Mouse (Mus musculus) CH12.LX (cell line): Measurements from ENCODE around the gene Ankrd35.

Experiments
- CTCF ChIP-seq, 2 experiments: IDR thresholded peaks in 1 of 2; conservative IDR thresholded peaks in 1 of 2; 2 replicates each; pipeline ENCODE4 v1.5.1; 2011 to 2012; ENCODE audit warnings: low read depth in 2 of 2, low read length in 2 of 2, improper control_type of control experiment in 1 of 2, inconsistent platforms in 1 of 2, mild to moderate bottlenecking in 1 of 2, moderate library complexity in 1 of 2
- E2F4 ChIP-seq: IDR thresholded peaks from 2 replicates; pipeline ENCODE4 v1.6.1; 2011; ENCODE audit warnings: low read depth, low read length, improper control_type of control experiment; ENCODE audit not compliant: insufficient replicate concordance
- EP300 ChIP-seq: IDR thresholded peaks from 2 replicates; pipeline ENCODE4 v1.6.1; 2011; ENCODE audit warnings: low read length, improper control_type of control experiment
- HCFC1 ChIP-seq: IDR thresholded peaks from 2 replicates; pipeline ENCODE4 v1.6.1; 2012; ENCODE audit warnings: low read depth, mild to moderate bottlenecking, inconsistent platforms, low read length, improper control_type of control experiment
- MAFK ChIP-seq: IDR thresholded peaks from 2 replicates; pipeline ENCODE4 v1.6.1; 2011; ENCODE audit warnings: low read length, improper control_type of control experiment; ENCODE audit not compliant: insufficient replicate concordance
- NELFE ChIP-seq: IDR thresholded peaks from 2 replicates; pipeline ENCODE4 v1.6.1; 2011; ENCODE audit warnings: low read depth, low read length, improper control_type of control experiment
- NRF1 ChIP-seq: IDR thresholded peaks from 2 replicates; pipeline ENCODE4 v1.6.1; 2014; ENCODE audit warnings: low read depth, mild to moderate bottlenecking, inconsistent platforms, low read length, improper control_type of control experiment, moderate library complexity
- POLR2A ChIP-seq: IDR thresholded peaks from 2 replicates; pipeline ENCODE4 v1.6.1; 2011; ENCODE audit warnings: low read depth, mild to moderate bottlenecking, improper control_type of control experiment, low read length
- TBP ChIP-seq: conservative IDR thresholded peaks from 2 replicates; pipeline ENCODE4 v1.6.1; 2011; ENCODE audit warnings: low read depth, low read length, improper control_type of control experiment

- TF ChIP-seq CTCF (conservative IDR thresholded peaks at IDR 0.05 in 1 of 2, IDR thresholded peaks at IDR 0.05 in 1 of 2; ENCODE audit: low read depth in 2 of 2, low read length in 2 of 2) (no peak), TBP (no peak), EP300 (no peak), MAFK (no peak), HCFC1 (no peak), NRF1 (no peak), E2F4 (no peak), POLR2A (no peak), NELFE (no peak)
Observed at GRCm38 (mm10) chr3:96668424-96669067, 1.4 kb upstream of the Ankrd35 start.
